Mouse (Mus musculus): Measurements from ENCODE around the gene Zbtb16. TPM values are rescaled to one million over a fixed set of nuclear protein-coding genes. Genes with fewer than 3 reads are reported as not detected.
A peak's percentile ranks its signal among the peaks of the same experiment; 100 is the strongest.

The Zbtb16 gene
- polyA plus RNA-seq, 1 experiment from 2014 or later = 6.6 TPM

GRCm38 (mm10) chr9:48745347-48746119 lies 90.5 kb downstream of the Zbtb16 start:
- no peaks in the 10 kb centered on the region for H3K9me3 ChIP-seq (ENCODE audit: control insufficient read depth, low read length)
- no peak overlapping the region for H3K4me2 ChIP-seq (ENCODE audit: low read depth, low read length, severe bottlenecking)
- no peaks in the 10 kb centered on the region for H3K36me3 ChIP-seq (ENCODE audit: control insufficient read depth, insufficient read depth, low read length)
- H3K4me1 ChIP-seq (replicated peaks; ENCODE audit: control insufficient read depth, insufficient read depth, low read length) = no peaks in the 10 kb centered on the region; the same call in 1 of the 2 replicates
- no peak for DNase-seq (ENCODE audit: low spot score)
- no peak overlapping the region for H3K27ac ChIP-seq (ENCODE audit: low read depth, low read length)
- 80% methylated on average over 5 of the region's 5 CpGs for WGBS
- no peaks in the 10 kb centered on the region for H3K27me3 ChIP-seq (ENCODE audit: control insufficient read depth, insufficient read depth, low read length)
- no peak overlapping the region for H3K4me3 ChIP-seq (ENCODE audit: low read depth, low read length)
- ATAC-seq (replicated peaks; ENCODE audit: low FRiP score) = no peak
- no peak overlapping the region for H3K9ac ChIP-seq (ENCODE audit: low read length)

DNA sequence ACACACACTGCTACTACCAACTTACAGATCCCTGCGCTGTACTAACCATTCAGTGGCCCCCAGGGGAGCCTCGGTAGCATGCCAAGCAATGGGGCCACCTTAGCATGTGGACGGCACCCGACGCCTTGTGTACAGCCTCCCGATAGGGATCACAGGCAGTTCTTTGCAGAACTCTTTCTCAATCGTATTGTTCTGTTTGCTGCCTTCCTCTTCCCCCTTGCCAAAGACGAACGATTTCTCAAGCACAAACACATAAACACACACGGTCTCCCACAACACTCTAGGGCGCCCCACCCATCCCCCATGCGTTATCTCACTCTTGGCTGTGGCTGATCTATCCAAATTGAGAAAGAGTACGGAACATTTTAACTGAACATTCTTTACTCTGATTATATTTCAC lies 91.1 kb downstream of the Zbtb16 start:
- WGBS = 91% methylated on average over 13 of the region's 13 CpGs
- Histone ChIP-seq H3K9ac (ENCODE audit: low read length) (no peak overlapping the region), H3K4me1 (replicated peaks; ENCODE audit: control insufficient read depth, insufficient read depth, low read length) (peaks cover 5% of the 10 kb centered on the region; the same call in 1 of the 2 replicates), H3K4me3 (ENCODE audit: low read depth, low read length) (no peak overlapping the region), H3K27ac (ENCODE audit: low read depth, low read length) (no peak overlapping the region), H3K9me3 (ENCODE audit: control insufficient read depth, low read length) (no peaks in the 10 kb centered on the region), H3K27me3 (ENCODE audit: control insufficient read depth, insufficient read depth, low read length) (no peaks in the 10 kb centered on the region), H3K4me2 (ENCODE audit: low read depth, low read length, severe bottlenecking) (no peak overlapping the region), H3K36me3 (ENCODE audit: control insufficient read depth, insufficient read depth, low read length) (no peaks in the 10 kb centered on the region)
- DNase-seq (ENCODE audit: low spot score) = no peak
- no peak for ATAC-seq (replicated peaks; ENCODE audit: low FRiP score)

GRCm38 (mm10) chr9:48744451-48744850 lies 91.6 kb downstream of the Zbtb16 start:
- no peak overlapping the region for H3K4me3 ChIP-seq (ENCODE audit: low read depth, low read length)
- ATAC-seq (replicated peaks; ENCODE audit: low FRiP score) = no peak
- no peak overlapping the region for H3K9ac ChIP-seq (ENCODE audit: low read length)
- 80% methylated on average over 6 of the region's 6 CpGs for WGBS
- no peak overlapping the region for H3K27ac ChIP-seq (ENCODE audit: low read depth, low read length)
- H3K4me2 ChIP-seq (ENCODE audit: low read depth, low read length, severe bottlenecking) = no peak overlapping the region
- peaks cover 8% of the 10 kb centered on the region; the same call in 1 of the 2 replicates for H3K4me1 ChIP-seq (replicated peaks; ENCODE audit: control insufficient read depth, insufficient read depth, low read length)
- H3K9me3 ChIP-seq (ENCODE audit: control insufficient read depth, low read length) = no peaks in the 10 kb centered on the region
- no peaks in the 10 kb centered on the region for H3K27me3 ChIP-seq (ENCODE audit: control insufficient read depth, insufficient read depth, low read length)
- no peaks in the 10 kb centered on the region for H3K36me3 ChIP-seq (ENCODE audit: control insufficient read depth, insufficient read depth, low read length)
- no peak for DNase-seq (ENCODE audit: low spot score)

DNA sequence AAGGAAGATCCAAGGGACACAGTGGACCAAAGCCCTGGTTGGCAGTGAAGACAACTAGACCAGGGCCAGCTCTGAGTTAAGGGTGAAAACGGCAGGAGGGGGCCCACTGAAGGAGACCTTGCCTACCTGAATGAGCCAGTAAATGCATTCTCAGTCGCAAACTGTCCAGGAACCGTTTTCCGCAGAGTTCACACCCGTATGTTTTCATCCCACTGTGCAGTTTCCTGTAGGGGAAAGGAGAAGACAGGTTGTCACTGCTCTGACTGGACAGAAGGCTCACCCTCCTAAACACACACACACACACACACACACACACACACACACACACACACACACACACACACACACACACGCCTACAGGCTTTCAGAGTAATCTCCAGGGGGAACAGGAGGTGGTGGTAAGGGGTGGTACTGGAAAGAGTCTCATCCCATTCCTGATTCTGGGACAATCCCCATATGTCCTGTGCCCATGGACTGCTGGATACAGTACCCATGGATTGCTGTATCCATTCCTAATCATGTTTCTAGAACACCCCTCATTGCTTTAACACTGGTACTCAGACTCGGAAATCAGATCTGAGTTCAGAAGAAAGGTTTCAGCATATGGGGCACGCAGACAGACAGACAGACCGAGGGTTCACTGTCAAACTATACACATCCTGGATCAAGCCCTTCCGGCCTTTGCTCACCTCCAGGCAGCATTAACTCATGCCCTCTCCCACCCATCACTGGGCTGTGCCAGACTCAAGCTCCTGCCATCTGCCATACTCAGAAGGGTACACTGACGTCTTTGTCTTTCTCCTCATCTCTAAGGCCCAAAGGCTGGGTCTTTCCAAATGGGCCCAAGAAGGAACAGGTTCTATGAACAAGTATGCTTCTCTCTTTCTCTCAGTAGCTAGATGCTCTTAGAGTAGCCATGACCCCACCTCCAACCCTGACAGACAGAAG lies 92.4 kb downstream of the Zbtb16 start:
- Histone ChIP-seq H3K9me3 (ENCODE audit: control insufficient read depth, low read length) (no peaks in the 10 kb centered on the region), H3K4me2 (ENCODE audit: low read depth, low read length, severe bottlenecking) (no peak overlapping the region), H3K4me3 (ENCODE audit: low read depth, low read length) (no peak overlapping the region), H3K36me3 (ENCODE audit: control insufficient read depth, insufficient read depth, low read length) (no peaks in the 10 kb centered on the region), H3K27ac (ENCODE audit: low read depth, low read length) (no peak overlapping the region; the same call in 1 of the 2 replicates), H3K4me1 (replicated peaks; ENCODE audit: control insufficient read depth, insufficient read depth, low read length) (peaks cover 8% of the 10 kb centered on the region; the same call in 1 of the 2 replicates), H3K27me3 (ENCODE audit: control insufficient read depth, insufficient read depth, low read length) (no peaks in the 10 kb centered on the region), H3K9ac (ENCODE audit: low read length) (no peak overlapping the region)
- 88% methylated on average over 11 of the region's 11 CpGs for WGBS
- no peak for ATAC-seq (replicated peaks; ENCODE audit: low FRiP score)
- DNase-seq (ENCODE audit: low spot score) = no peak

- no peak for DNase-seq (ENCODE audit: low spot score)
- Histone ChIP-seq H3K27ac (ENCODE audit: low read depth, low read length) (no peak overlapping the region), H3K9me3 (ENCODE audit: control insufficient read depth, low read length) (no peaks in the 10 kb centered on the region), H3K4me3 (ENCODE audit: low read depth, low read length) (no peak overlapping the region), H3K27me3 (ENCODE audit: control insufficient read depth, insufficient read depth, low read length) (no peaks in the 10 kb centered on the region), H3K36me3 (ENCODE audit: control insufficient read depth, insufficient read depth, low read length) (no peaks in the 10 kb centered on the region), H3K4me1 (replicated peaks; ENCODE audit: control insufficient read depth, insufficient read depth, low read length) (peaks cover 9% of the 10 kb centered on the region; the same call in 1 of the 2 replicates), H3K9ac (ENCODE audit: low read length) (no peak overlapping the region), H3K4me2 (ENCODE audit: low read depth, low read length, severe bottlenecking) (no peak overlapping the region)
- no peak for ATAC-seq (replicated peaks; ENCODE audit: low FRiP score)
- 93% methylated on average over 7 of the region's 7 CpGs for WGBS
Measured at GRCm38 (mm10) chr9:48742150-48742549, 93.9 kb downstream of the Zbtb16 start.

- no peak overlapping the region for H3K4me2 ChIP-seq (ENCODE audit: low read depth, low read length, severe bottlenecking)
- no peaks in the 10 kb centered on the region for H3K36me3 ChIP-seq (ENCODE audit: control insufficient read depth, insufficient read depth, low read length)
- peaks cover 15% of the 10 kb centered on the region; the same call in 1 of the 2 replicates for H3K4me1 ChIP-seq (replicated peaks; ENCODE audit: control insufficient read depth, insufficient read depth, low read length)
- no peak for DNase-seq (ENCODE audit: low spot score)
- ATAC-seq (replicated peaks; ENCODE audit: low FRiP score) = no peak
- H3K27me3 ChIP-seq (ENCODE audit: control insufficient read depth, insufficient read depth, low read length) = no peaks in the 10 kb centered on the region
- H3K4me3 ChIP-seq (ENCODE audit: low read depth, low read length) = no peak overlapping the region
- 96% methylated on average over 14 of the region's 14 CpGs for WGBS
- no peaks in the 10 kb centered on the region for H3K9me3 ChIP-seq (ENCODE audit: control insufficient read depth, low read length)
- no peak overlapping the region for H3K9ac ChIP-seq (ENCODE audit: low read length)
- no peak overlapping the region for H3K27ac ChIP-seq (ENCODE audit: low read depth, low read length)
Measured at GRCm38 (mm10) chr9:48741433-48742077, 94.5 kb downstream of the Zbtb16 start.

- Histone ChIP-seq H3K4me3 (ENCODE audit: low read depth, low read length) (no peak overlapping the region), H3K4me2 (ENCODE audit: low read depth, low read length, severe bottlenecking) (no peak overlapping the region), H3K27me3 (ENCODE audit: control insufficient read depth, insufficient read depth, low read length) (no peaks in the 10 kb centered on the region), H3K36me3 (ENCODE audit: control insufficient read depth, insufficient read depth, low read length) (no peaks in the 10 kb centered on the region), H3K4me1 (replicated peaks; ENCODE audit: control insufficient read depth, insufficient read depth, low read length) (peaks cover 20% of the 10 kb centered on the region; the same call in 1 of the 2 replicates), H3K9ac (ENCODE audit: low read length) (no peak overlapping the region), H3K27ac (ENCODE audit: low read depth, low read length) (no peak overlapping the region), H3K9me3 (ENCODE audit: control insufficient read depth, low read length) (no peaks in the 10 kb centered on the region)
- DNase-seq (ENCODE audit: low spot score) = no peak
- ATAC-seq (replicated peaks; ENCODE audit: low FRiP score) = no peak
- 82% methylated on average over 4 of the region's 4 CpGs for WGBS
Measured at GRCm38 (mm10) chr9:48740732-48741255, 95.2 kb downstream of the Zbtb16 start.

DNA sequence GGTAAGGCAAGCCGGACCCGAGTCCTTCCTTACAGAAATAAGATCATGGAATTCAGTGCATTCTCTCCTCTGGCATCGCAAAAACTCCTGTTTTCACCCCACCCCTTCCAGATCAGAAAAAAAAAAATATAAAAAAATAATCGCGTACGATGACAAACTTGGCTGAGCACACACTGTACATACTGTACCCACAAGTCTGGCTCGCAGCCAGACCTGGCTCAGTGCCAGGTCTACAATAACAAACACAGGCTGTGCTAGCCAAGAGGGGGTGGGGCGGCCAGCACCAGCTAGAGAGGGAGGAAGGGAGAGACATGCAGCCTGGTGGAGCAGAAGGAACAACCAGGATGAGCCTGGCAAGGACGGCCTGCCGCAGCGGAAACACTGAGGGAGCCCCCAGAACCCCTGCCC lies 95.9 kb downstream of the Zbtb16 start:
- peak; percentile 83 for DNase-seq (ENCODE audit: low spot score)
- H3K27me3 ChIP-seq (ENCODE audit: control insufficient read depth, insufficient read depth, low read length) = peaks cover 2% of the 10 kb centered on the region; the same call in 1 of the 2 replicates
- H3K9ac ChIP-seq (ENCODE audit: low read length) = no peak overlapping the region
- WGBS = 68% methylated on average over 11 of the region's 11 CpGs
- H3K4me2 ChIP-seq (ENCODE audit: low read depth, low read length, severe bottlenecking) = no peak overlapping the region
- H3K9me3 ChIP-seq (ENCODE audit: control insufficient read depth, low read length) = no peaks in the 10 kb centered on the region
- H3K4me3 ChIP-seq (ENCODE audit: low read depth, low read length) = no peak overlapping the region
- peak; percentile 81 for ATAC-seq (replicated peaks; ENCODE audit: low FRiP score)
- H3K36me3 ChIP-seq (ENCODE audit: control insufficient read depth, insufficient read depth, low read length) = no peaks in the 10 kb centered on the region
- H3K27ac ChIP-seq (ENCODE audit: low read depth, low read length) = no peak overlapping the region
- peaks cover 21% of the 10 kb centered on the region; the same call in 1 of the 2 replicates for H3K4me1 ChIP-seq (replicated peaks; ENCODE audit: control insufficient read depth, insufficient read depth, low read length)

Measured in forebrain, embryonic 11.5 days (tissue).